Mouse (Mus musculus): ENCODE data around the gene Ngrn. TPM values are rescaled to one million over a fixed set of nuclear protein-coding genes. Genes with fewer than 3 reads are reported as not detected.

Ngrn gene
- polyA plus RNA-seq, 1 experiment, result 23.2 TPM

GRCm38 (mm10) chr7:80280032-80280431, 19.0 kb downstream of the Ngrn start:
- Histone ChIP-seq H3K27ac (ENCODE audit: insufficient read depth, low read depth, low read length) (no peak overlapping the region), H3K4me3 (ENCODE audit: insufficient read depth, low read length) (no peak overlapping the region), H3K4me1 (ENCODE audit: control insufficient read depth, insufficient read depth, low read length) (no peaks in the 10 kb centered on the region)
- no peak for TF ChIP-seq POLR2A (IDR thresholded peaks at IDR 0.05; ENCODE audit: borderline replicate concordance, low read depth, low read length)
- TF ChIP-seq CTCF (IDR thresholded peaks at IDR 0.05; ENCODE audit: low read depth, low read length), result no peak

GRCm38 (mm10) chr7:80280998-80281397, 20.0 kb downstream of the Ngrn start:
- no peak for TF ChIP-seq CTCF (IDR thresholded peaks at IDR 0.05; ENCODE audit: low read depth, low read length)
- no peak for TF ChIP-seq POLR2A (IDR thresholded peaks at IDR 0.05; ENCODE audit: borderline replicate concordance, low read depth, low read length)

GRCm38 (mm10) chr7:80281646-80282045, 20.6 kb downstream of the Ngrn start:
- TF ChIP-seq POLR2A (IDR thresholded peaks at IDR 0.05; ENCODE audit: borderline replicate concordance, low read depth, low read length), result no peak
- no peak for TF ChIP-seq CTCF (IDR thresholded peaks at IDR 0.05; ENCODE audit: low read depth, low read length)
- Histone ChIP-seq H3K4me3 (ENCODE audit: insufficient read depth, low read length) (no peak overlapping the region), H3K27ac (ENCODE audit: insufficient read depth, low read depth, low read length) (no peak overlapping the region), H3K4me1 (ENCODE audit: control insufficient read depth, insufficient read depth, low read length) (no peaks in the 10 kb centered on the region)

More at GRCm38 (mm10) chr7:80280998-80281397, 20.0 kb downstream of the Ngrn start:
- H3K4me1 ChIP-seq (ENCODE audit: control insufficient read depth, insufficient read depth, low read length), result no peaks in the 10 kb centered on the region
- H3K27ac ChIP-seq (ENCODE audit: insufficient read depth, low read depth, low read length), result no peak overlapping the region
- no peak overlapping the region for H3K4me3 ChIP-seq (ENCODE audit: insufficient read depth, low read length)

- Histone ChIP-seq H3K27ac (ENCODE audit: insufficient read depth, low read depth, low read length) (no peak overlapping the region), H3K4me3 (ENCODE audit: insufficient read depth, low read length) (no peak overlapping the region), H3K4me1 (ENCODE audit: control insufficient read depth, insufficient read depth, low read length) (no peaks in the 10 kb centered on the region)
- no peak for TF ChIP-seq CTCF (IDR thresholded peaks at IDR 0.05; ENCODE audit: low read depth, low read length)
- TF ChIP-seq POLR2A (IDR thresholded peaks at IDR 0.05; ENCODE audit: borderline replicate concordance, low read depth, low read length), result no peak
Observed at GRCm38 (mm10) chr7:80283226-80283918, 22.4 kb downstream of the Ngrn start.

GRCm38 (mm10) chr7:80284391-80284790, 23.4 kb downstream of the Ngrn start:
- Histone ChIP-seq H3K4me1 (ENCODE audit: control insufficient read depth, insufficient read depth, low read length) (no peaks in the 10 kb centered on the region), H3K4me3 (ENCODE audit: insufficient read depth, low read length) (no peak overlapping the region), H3K27ac (ENCODE audit: insufficient read depth, low read depth, low read length) (no peak overlapping the region)
- TF ChIP-seq CTCF (IDR thresholded peaks at IDR 0.05; ENCODE audit: low read depth, low read length) (no peak), POLR2A (IDR thresholded peaks at IDR 0.05; ENCODE audit: borderline replicate concordance, low read depth, low read length) (no peak)

- no peaks in the 10 kb centered on the region for H3K4me1 ChIP-seq (ENCODE audit: control insufficient read depth, insufficient read depth, low read length)
- H3K27ac ChIP-seq (ENCODE audit: insufficient read depth, low read depth, low read length), result no peak overlapping the region
- no peak overlapping the region for H3K4me3 ChIP-seq (ENCODE audit: insufficient read depth, low read length)
- TF ChIP-seq POLR2A (IDR thresholded peaks at IDR 0.05; ENCODE audit: borderline replicate concordance, low read depth, low read length) (no peak), CTCF (IDR thresholded peaks at IDR 0.05; ENCODE audit: low read depth, low read length) (no peak)
Observed at GRCm38 (mm10) chr7:80285725-80286124, 24.7 kb downstream of the Ngrn start.

GRCm38 (mm10) chr7:80287736-80288135, 26.7 kb downstream of the Ngrn start:
- no peaks in the 10 kb centered on the region for H3K4me1 ChIP-seq (ENCODE audit: control insufficient read depth, insufficient read depth, low read length)
- TF ChIP-seq CTCF (IDR thresholded peaks at IDR 0.05; ENCODE audit: low read depth, low read length) (no peak), POLR2A (IDR thresholded peaks at IDR 0.05; ENCODE audit: borderline replicate concordance, low read depth, low read length) (no peak)
- H3K4me3 ChIP-seq (ENCODE audit: insufficient read depth, low read length), result no peak overlapping the region
- no peak overlapping the region for H3K27ac ChIP-seq (ENCODE audit: insufficient read depth, low read depth, low read length)

- peak within 1 kb of the TSS; percentile 70 for H3K4me3 ChIP-seq (ENCODE audit: insufficient read depth, low read length)
- H3K27ac ChIP-seq (ENCODE audit: insufficient read depth, low read depth, low read length), result peak within 1 kb of the TSS; percentile 31
- H3K4me1 ChIP-seq (ENCODE audit: control insufficient read depth, insufficient read depth, low read length), result peaks cover 21% of the 10 kb centered on the region
- no peak for TF ChIP-seq POLR2A (IDR thresholded peaks at IDR 0.05; ENCODE audit: borderline replicate concordance, low read depth, low read length)
- TF ChIP-seq CTCF (IDR thresholded peaks at IDR 0.05; ENCODE audit: low read depth, low read length), result no peak
Observed at GRCm38 (mm10) chr7:80294062-80294763, 33.2 kb downstream of the Ngrn start, which contains the start of gene Prc1. Gene Prc1, plus strand, starts transcription at chr7:80294450.

GRCm38 (mm10) chr7:80294764-80295648, 34.0 kb downstream of the Ngrn start:
- Histone ChIP-seq H3K27ac (ENCODE audit: insufficient read depth, low read depth, low read length) (peak overlapping the region; percentile 26), H3K4me3 (ENCODE audit: insufficient read depth, low read length) (peak overlapping the region; percentile 70), H3K4me1 (ENCODE audit: control insufficient read depth, insufficient read depth, low read length) (peaks cover 29% of the 10 kb centered on the region)
- TF ChIP-seq CTCF (IDR thresholded peaks at IDR 0.05; ENCODE audit: low read depth, low read length) (no peak), POLR2A (IDR thresholded peaks at IDR 0.05; ENCODE audit: borderline replicate concordance, low read depth, low read length) (no peak)
